Mouse (Mus musculus): Measurements from ENCODE around the gene Hspa5. TPM values are rescaled to one million over a fixed set of nuclear protein-coding genes. Genes with fewer than 3 reads are reported as not detected.
"Not testable (repeated sequence)": the region's sequence is repeated elsewhere in the genome, so short reads cannot be mapped to it uniquely, and the experiment has no call there.

The Hspa5 gene
- total and polyA plus RNA-seq, 3 experiments = 427 to 818 (median 752) TPM

DNA sequence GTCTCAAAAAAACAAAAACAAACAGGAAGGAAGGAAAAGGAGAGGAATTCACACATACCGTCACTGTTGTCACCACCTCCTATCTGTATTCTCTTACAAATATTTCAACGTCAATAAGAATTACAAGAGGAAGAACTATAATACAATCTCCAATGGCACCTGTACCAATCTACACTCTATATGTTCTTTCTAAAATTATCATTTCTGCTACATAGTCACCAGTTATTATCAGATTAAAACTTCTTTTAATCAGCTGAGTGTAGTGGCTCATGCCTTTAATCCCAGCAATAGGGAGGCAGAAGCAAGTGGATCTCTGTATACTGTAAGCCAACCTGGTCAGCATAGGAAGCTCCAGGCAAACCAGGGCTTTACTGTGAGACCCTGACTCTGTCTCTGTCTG, 21.5 kb upstream of the Hspa5 start:
- Histone ChIP-seq H3K4me3 (no peak overlapping the region), H3K9ac (ENCODE audit: low read depth, low read length) (no peak overlapping the region), H3K79me2 (replicated peaks; ENCODE audit: control insufficient read depth, insufficient read depth, low read length) (peaks cover 3% of the 10 kb centered on the region; the same call in 1 of the 2 replicates), H3K36me3 (ENCODE audit: control insufficient read depth, insufficient read depth, low read length) (peaks cover 7% of the 10 kb centered on the region), H3K27me3 (ENCODE audit: control insufficient read depth, insufficient read depth, low read length) (no peaks in the 10 kb centered on the region), H3K4me1 (ENCODE audit: control insufficient read depth, insufficient read depth, low read length) (peaks cover 2% of the 10 kb centered on the region), H3K27ac (no peak overlapping the region)
- DNase-seq = no peak
- TF ChIP-seq EP300 (IDR thresholded peaks at IDR 0.05; ENCODE audit: insufficient read depth, low read depth, low read length) (no peak), POLR2A (IDR thresholded peaks at IDR 0.05; ENCODE audit: insufficient read depth, low read depth, low read length) (no peak), CTCF (IDR thresholded peaks at IDR 0.05) (no peak)
- intact Hi-C loops (cut with DNase I) = no loop called here
- 17% methylated on average over 2 of the region's 2 CpGs for WGBS

DNA sequence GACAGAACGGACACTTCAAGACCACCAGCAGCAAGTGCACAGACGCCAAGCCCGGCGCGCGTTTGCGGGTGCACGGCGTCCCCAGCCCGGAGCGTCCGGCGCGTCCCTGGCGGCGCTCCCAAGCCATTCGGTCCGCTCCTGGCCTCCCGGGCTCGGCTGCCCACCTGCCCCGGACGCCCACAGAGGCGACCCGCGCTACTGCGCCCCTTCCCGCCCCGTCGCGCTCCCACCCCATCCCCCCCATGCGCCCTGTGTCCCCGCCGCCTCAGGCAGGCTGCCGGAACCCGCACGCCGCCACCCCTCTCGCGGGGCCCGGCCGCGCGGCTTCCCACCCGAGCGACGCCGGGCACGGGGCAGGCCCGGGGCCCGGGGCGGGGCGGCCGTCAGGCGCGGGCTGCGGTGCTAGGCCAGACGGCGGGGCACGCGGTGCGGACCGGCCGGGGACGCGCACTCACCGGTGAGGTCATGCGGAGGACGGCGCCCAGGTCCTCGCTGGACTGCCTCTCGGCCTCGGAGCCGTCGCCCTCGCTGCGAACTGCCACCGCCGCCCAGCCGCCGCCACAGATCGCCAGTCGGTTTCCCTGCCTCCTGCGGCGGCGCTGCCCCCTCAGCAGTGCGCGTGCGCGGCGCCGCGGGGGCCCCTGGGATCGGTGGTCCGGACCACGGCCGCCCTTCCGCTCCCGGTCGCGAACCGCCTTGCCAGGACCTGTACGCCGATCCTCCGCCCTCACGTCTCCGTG, 17.8 kb upstream of the Hspa5 start:
- WGBS = under 1% methylated on average over 105 of the region's 106 CpGs
- peak overlapping the region; percentile 79 for H3K4me3 ChIP-seq
- peak overlapping the region; percentile 94 for H3K27ac ChIP-seq
- H3K4me1 ChIP-seq (ENCODE audit: control insufficient read depth, insufficient read depth, low read length) = peaks cover 2% of the 10 kb centered on the region
- TF ChIP-seq POLR2A (IDR thresholded peaks at IDR 0.05; ENCODE audit: insufficient read depth, low read depth, low read length) = peak; percentile 76
- TF ChIP-seq EP300 (IDR thresholded peaks at IDR 0.05; ENCODE audit: insufficient read depth, low read depth, low read length) = no peak
- TF ChIP-seq CTCF (IDR thresholded peaks at IDR 0.05) = peak; percentile 41
- H3K36me3 ChIP-seq (ENCODE audit: control insufficient read depth, insufficient read depth, low read length) = peaks cover 7% of the 10 kb centered on the region
- H3K79me2 ChIP-seq (replicated peaks; ENCODE audit: control insufficient read depth, insufficient read depth, low read length) = peaks cover 2% of the 10 kb centered on the region; the same call in 1 of the 2 replicates
- intact Hi-C loops (cut with DNase I) = loop anchor here (1.0 kb wide), 1 partner anchor 18 kb away; no protein-coding TSS in a partner anchor
- no peaks in the 10 kb centered on the region for H3K27me3 ChIP-seq (ENCODE audit: control insufficient read depth, insufficient read depth, low read length)
- H3K9ac ChIP-seq (ENCODE audit: low read depth, low read length) = peak overlapping the region; percentile 100
- peak; percentile 93 to 94 for DNase-seq

GRCm38 (mm10) chr2:34754551-34755358, 17.0 kb upstream of the Hspa5 start, which contains the start of gene Gapvd1:
Gapvd1 (minus strand) TSS chr2:34755232.
- intact Hi-C loops (cut with DNase I) = loop anchor here (1.0 kb wide), 1 partner anchor 18 kb away; no protein-coding TSS in a partner anchor
- Histone ChIP-seq H3K27me3 (ENCODE audit: control insufficient read depth, insufficient read depth, low read length) (no peaks in the 10 kb centered on the region), H3K4me3 (peak within 1 kb of the TSS; percentile 79), H3K4me1 (ENCODE audit: control insufficient read depth, insufficient read depth, low read length) (peaks cover 2% of the 10 kb centered on the region), H3K9ac (ENCODE audit: low read depth, low read length) (peak within 1 kb of the TSS; percentile 100), H3K36me3 (ENCODE audit: control insufficient read depth, insufficient read depth, low read length) (peaks cover 7% of the 10 kb centered on the region), H3K27ac (peak within 1 kb of the TSS; percentile 94), H3K79me2 (replicated peaks; ENCODE audit: control insufficient read depth, insufficient read depth, low read length) (peaks cover 2% of the 10 kb centered on the region; the same call in 1 of the 2 replicates)
- DNase-seq = peak; percentile 22 to 35
- TF ChIP-seq EP300 (IDR thresholded peaks at IDR 0.05; ENCODE audit: insufficient read depth, low read depth, low read length) = no peak
- no peak for TF ChIP-seq POLR2A (IDR thresholded peaks at IDR 0.05; ENCODE audit: insufficient read depth, low read depth, low read length)
- 1% methylated on average over 14 of the region's 14 CpGs for WGBS

GRCm38 (mm10) chr2:34757341-34757740, 14.4 kb upstream of the Hspa5 start:
- Histone ChIP-seq H3K4me1 (ENCODE audit: control insufficient read depth, insufficient read depth, low read length) (no peaks in the 10 kb centered on the region; the same call in 1 of the 2 replicates), H3K27ac (no peak overlapping the region), H3K79me2 (replicated peaks; ENCODE audit: control insufficient read depth, insufficient read depth, low read length) (no peaks in the 10 kb centered on the region), H3K27me3 (ENCODE audit: control insufficient read depth, insufficient read depth, low read length) (no peaks in the 10 kb centered on the region), H3K4me3 (no peak overlapping the region), H3K36me3 (ENCODE audit: control insufficient read depth, insufficient read depth, low read length) (peaks cover 2% of the 10 kb centered on the region), H3K9ac (ENCODE audit: low read depth, low read length) (no peak overlapping the region)
- DNase-seq = no peak
- WGBS = 58% methylated on average over 1 of the region's 1 CpGs
- TF ChIP-seq POLR2A (IDR thresholded peaks at IDR 0.05; ENCODE audit: insufficient read depth, low read depth, low read length) (no peak), EP300 (IDR thresholded peaks at IDR 0.05; ENCODE audit: insufficient read depth, low read depth, low read length) (no peak), CTCF (IDR thresholded peaks at IDR 0.05) (no peak)
- intact Hi-C loops (cut with DNase I) = no loop called here

GRCm38 (mm10) chr2:34761272-34761671, 10.5 kb upstream of the Hspa5 start:
- 88% methylated on average over 5 of the region's 5 CpGs for WGBS
- H3K4me3 ChIP-seq; H3K27ac ChIP-seq; intact Hi-C loops (cut with DNase I); H3K9ac ChIP-seq (ENCODE audit: low read depth, low read length); H3K36me3 ChIP-seq (ENCODE audit: control insufficient read depth, insufficient read depth, low read length); H3K27me3 ChIP-seq (ENCODE audit: control insufficient read depth, insufficient read depth, low read length); DNase-seq; H3K4me1 ChIP-seq (ENCODE audit: control insufficient read depth, insufficient read depth, low read length); H3K79me2 ChIP-seq (replicated peaks; ENCODE audit: control insufficient read depth, insufficient read depth, low read length): not testable (repeated sequence)

GRCm38 (mm10) chr2:34762174-34762573, 9.6 kb upstream of the Hspa5 start:
- no peak for TF ChIP-seq POLR2A (IDR thresholded peaks at IDR 0.05; ENCODE audit: insufficient read depth, low read depth, low read length)
- TF ChIP-seq EP300 (IDR thresholded peaks at IDR 0.05; ENCODE audit: insufficient read depth, low read depth, low read length) = no peak
- TF ChIP-seq CTCF (IDR thresholded peaks at IDR 0.05) = no peak
- no peak overlapping the region for H3K9ac ChIP-seq (ENCODE audit: low read depth, low read length)
- 65% methylated on average over 2 of the region's 2 CpGs for WGBS

More at GRCm38 (mm10) chr2:34762174-34762573, 9.6 kb upstream of the Hspa5 start:
- Histone ChIP-seq H3K36me3 (ENCODE audit: control insufficient read depth, insufficient read depth, low read length) (no peaks in the 10 kb centered on the region), H3K79me2 (replicated peaks; ENCODE audit: control insufficient read depth, insufficient read depth, low read length) (no peaks in the 10 kb centered on the region), H3K27me3 (ENCODE audit: control insufficient read depth, insufficient read depth, low read length) (no peaks in the 10 kb centered on the region), H3K4me3 (no peak overlapping the region), H3K4me1 (ENCODE audit: control insufficient read depth, insufficient read depth, low read length) (no peaks in the 10 kb centered on the region), H3K27ac (no peak overlapping the region)
- DNase-seq = no peak
- intact Hi-C loops (cut with DNase I) = no loop called here
